Mouse (Mus musculus) MEL (cell line): ENCODE results near the gene Prkcz.

Experiments
- CTCF ChIP-seq, 3 experiments: IDR thresholded peaks in 2 of 3; conservative IDR thresholded peaks in 1 of 3; 2 replicates each; pipeline ENCODE4 v1.5.1; 2011 to 2012; ENCODE audit warnings: low read length in 3 of 3, low read depth in 2 of 3, mild to moderate bottlenecking in 2 of 3, improper control_type of control experiment in 1 of 3, inconsistent platforms in 1 of 3, mixed read lengths in 1 of 3, moderate library complexity in 1 of 3; ENCODE audit not compliant: control insufficient read depth in 1 of 3, insufficient read depth in 1 of 3, poor library complexity in 1 of 3, severe bottlenecking in 1 of 3
- EP300 ChIP-seq, 2 experiments: IDR thresholded peaks; 2 replicates each; pipeline ENCODE4 v1.6.1; 2011; ENCODE audit warnings: improper control_type of control experiment in 2 of 2, low read length in 2 of 2, low read depth in 1 of 2, mild to moderate bottlenecking in 1 of 2
- MAFK ChIP-seq: IDR thresholded peaks from 2 replicates; pipeline ENCODE4 v1.6.1; 2011; ENCODE audit warnings: low read depth, mild to moderate bottlenecking, low read length, improper control_type of control experiment, borderline replicate concordance
- MXI1 ChIP-seq: IDR thresholded peaks from 2 replicates; pipeline ENCODE4 v1.6.1; 2011; ENCODE audit warnings: mild to moderate bottlenecking, low read depth, low read length, improper control_type of control experiment
- NELFE ChIP-seq: IDR thresholded peaks from 2 replicates; pipeline ENCODE4 v1.6.1; 2011; ENCODE audit warnings: low read depth, low read length, improper control_type of control experiment
- POLR2A ChIP-seq, 2 experiments: IDR thresholded peaks; 2 replicates each; pipeline ENCODE4 v1.6.1; 2011 to 2012; ENCODE audit warnings: low read length in 2 of 2, mild to moderate bottlenecking in 2 of 2, control low read depth in 1 of 2, improper control_type of control experiment in 1 of 2, low read depth in 1 of 2, moderate library complexity in 1 of 2; ENCODE audit not compliant: control insufficient read depth in 1 of 2, insufficient read depth in 1 of 2, poor library complexity in 1 of 2
- POLR2AphosphoS5 ChIP-seq: IDR thresholded peaks from 2 replicates; pipeline ENCODE4 v1.6.1; 2012; ENCODE audit warnings: low read depth, borderline replicate concordance, mild to moderate bottlenecking, inconsistent platforms, low read length, moderate library complexity, mixed read lengths
- RAD21 ChIP-seq: IDR thresholded peaks from 2 replicates; pipeline ENCODE4 v1.6.1; 2011; ENCODE audit warnings: mild to moderate bottlenecking, low read depth, low read length, improper control_type of control experiment
- TBP ChIP-seq: IDR thresholded peaks from 2 replicates; pipeline ENCODE4 v1.8.0; 2011; ENCODE audit warnings: low read depth, low read length, improper control_type of control experiment
- ZKSCAN1 ChIP-seq: IDR thresholded peaks from 2 replicates; pipeline ENCODE4 v1.6.1; 2012; ENCODE audit warnings: low read depth, mild to moderate bottlenecking, inconsistent platforms, low read length, improper control_type of control experiment, moderate library complexity
- ZNF384 ChIP-seq: IDR thresholded peaks from 2 replicates; pipeline ENCODE4 v1.6.1; 2012; ENCODE audit warnings: low read depth, mild to moderate bottlenecking, inconsistent platforms, low read length, improper control_type of control experiment

DNA sequence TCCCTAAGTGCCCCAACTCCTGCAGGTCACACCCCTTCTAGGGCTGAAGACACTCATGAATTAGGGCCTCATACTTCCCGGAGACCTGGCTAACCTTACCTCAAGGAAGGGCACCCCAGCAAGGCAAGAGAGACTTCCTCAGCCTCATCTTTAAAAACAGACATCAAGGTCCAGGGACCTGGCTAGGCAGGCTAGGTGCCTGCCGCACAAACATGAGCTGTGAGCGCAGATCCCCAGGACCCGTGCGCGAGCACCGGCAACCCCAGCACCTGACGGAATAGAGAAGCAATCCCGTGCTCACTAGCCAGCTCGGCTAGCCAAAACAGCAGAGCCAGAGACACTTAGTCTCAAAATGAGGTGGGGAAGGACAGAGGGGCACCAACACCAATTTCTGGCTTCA, 146.4 kb downstream of the Prkcz start:
- no peak for TF ChIP-seq NELFE
- TF ChIP-seq TBP = no peak
- TF ChIP-seq ZKSCAN1 = no peak
- TF ChIP-seq CTCF (IDR thresholded peaks at IDR 0.05 in 2 of 3, conservative IDR thresholded peaks at IDR 0.05 in 1 of 3; ENCODE audit: control insufficient read depth in 1 of 3, insufficient read depth in 1 of 3, low read depth in 2 of 3, low read length in 3 of 3, poor library complexity in 1 of 3, severe bottlenecking in 1 of 3) = no peak
- TF ChIP-seq EP300 (IDR thresholded peaks at IDR 0.05; ENCODE audit: low read depth in 1 of 2, low read length in 2 of 2) = no peak
- TF ChIP-seq MXI1 = no peak
- TF ChIP-seq POLR2AphosphoS5 = no peak
- no peak for TF ChIP-seq ZNF384
- TF ChIP-seq MAFK = no peak
- no peak for TF ChIP-seq POLR2A (IDR thresholded peaks at IDR 0.05; ENCODE audit: control insufficient read depth in 1 of 2, insufficient read depth in 1 of 2, low read depth in 1 of 2, low read length in 2 of 2, poor library complexity in 1 of 2)
- no peak for TF ChIP-seq RAD21
